Mouse (Mus musculus) ES-Bruce4 (cell line): ENCODE data around the gene Brd4.

Experiments used
- CTCF ChIP-seq: IDR thresholded peaks from one replicate; pipeline ENCODE4 v1.8.1; 2011; ENCODE audit warnings: low read depth, low read length
- POLR2A ChIP-seq: IDR thresholded peaks from one replicate; pipeline ENCODE4 v1.8.1; 2011; ENCODE audit warnings: low read length; ENCODE audit not compliant: insufficient read depth

GRCm38 (mm10) chr17:32268540-32268960 lies 16.0 kb downstream of the Brd4 start:
- no peak for TF ChIP-seq CTCF
- no peak for TF ChIP-seq POLR2A
